Mouse (Mus musculus) forebrain, embryonic 10.5 days (tissue): ENCODE data around the gene Rnd1. TPM values are rescaled to one million over a fixed set of nuclear protein-coding genes. Genes with fewer than 3 reads are reported as not detected.

Source experiments
- DNase-seq: peaks from one replicate; pipeline ENCODE4 v3.0.0-alpha.2; 2017; ENCODE audit warnings: low spot score; ENCODE audit errors: extremely low spot score
- H3K27ac ChIP-seq: fragments of 300-500 bp; sonication (generic); 2 replicates; pipeline ENCODE4 v1.5.1; 2016; ENCODE audit warnings: mild to moderate bottlenecking
- H3K27me3 ChIP-seq: fragments of 300-500 bp; sonication (generic); 2 replicates; pipeline ENCODE4 v1.6.1; 2016; ENCODE audit warnings: mild to moderate bottlenecking; ENCODE audit not compliant: poor library complexity, severe bottlenecking
- H3K36me3 ChIP-seq: fragments of 300-500 bp; sonication (generic); replicated peaks from 2 replicates; pipeline ENCODE4 v1.6.1; 2016; ENCODE audit warnings: mild to moderate bottlenecking, moderate library complexity
- H3K4me1 ChIP-seq: fragments of 300-500 bp; sonication (generic); 2 replicates; pipeline ENCODE4 v1.6.1; 2016
- H3K4me3 ChIP-seq: fragments of 300-500 bp; sonication (generic); 2 replicates; pipeline ENCODE4 v1.5.1; 2016; ENCODE audit warnings: mild to moderate bottlenecking, moderate library complexity
- H3K9me3 ChIP-seq: fragments of 300-500 bp; sonication (generic); 2 replicates; pipeline ENCODE4 v1.6.1; 2016; ENCODE audit warnings: mild to moderate bottlenecking, moderate library complexity
- WGBS: fragments of 180-500 bp; shearing (Covaris S2); methylation state at CpG from one replicate; pipeline ENCODE4 v1.1.7; 2016; 5-methylcytosine and 5-hydroxymethylcytosine counted together
- polyA plus RNA-seq: library from polyadenylated mRNA; unstranded; fragments of >200 nt; fragmentation: Nextera tagmentation; extraction: Ambion mirVana; gene quantifications from 2 replicates; pipeline ENCODE4 v1.2.1, GENCODE M21; 2016

Gene Rnd1
- polyA plus RNA-seq, 1 experiment from 2014 or later, result 1.8 TPM

GRCm38 (mm10) chr15:98631493-98631892 lies 45.8 kb downstream of the Rnd1 start:
- H3K27ac ChIP-seq, result peak overlapping the region; percentile 80
- under 1% methylated on average over 18 of the region's 18 CpGs for WGBS
- H3K9me3 ChIP-seq, result no peaks in the 10 kb centered on the region
- peak; percentile 82 for DNase-seq
- peaks cover 100% of the 10 kb centered on the region for H3K27me3 ChIP-seq
- H3K4me1 ChIP-seq, result peaks cover 85% of the 10 kb centered on the region
- H3K4me3 ChIP-seq, result peak overlapping the region; percentile 87
- no peaks in the 10 kb centered on the region for H3K36me3 ChIP-seq

GRCm38 (mm10) chr15:98630540-98630939 lies 46.7 kb downstream of the Rnd1 start, which contains the start of gene Cacnb3:
Cacnb3 (plus strand) TSS chr15:98630840.
- Histone ChIP-seq H3K27me3 (peaks cover 92% of the 10 kb centered on the region), H3K4me3 (peak within 1 kb of the TSS; percentile 87), H3K36me3 (no peaks in the 10 kb centered on the region), H3K27ac (peak within 1 kb of the TSS; percentile 80), H3K4me1 (peaks cover 84% of the 10 kb centered on the region), H3K9me3 (no peaks in the 10 kb centered on the region)
- DNase-seq, result no peak
- WGBS, result 35% methylated on average over 4 of the region's 4 CpGs

- no peaks in the 10 kb centered on the region for H3K36me3 ChIP-seq
- peak overlapping the region; percentile 74; the same call in 1 of the 2 replicates for H3K27ac ChIP-seq
- H3K4me1 ChIP-seq, result peaks cover 73% of the 10 kb centered on the region
Measured at GRCm38 (mm10) chr15:98629464-98629863, 47.8 kb downstream of the Rnd1 start.

GRCm38 (mm10) chr15:98628589-98629254 lies 48.5 kb downstream of the Rnd1 start:
- peaks cover 66% of the 10 kb centered on the region for H3K4me1 ChIP-seq
- H3K36me3 ChIP-seq, result no peaks in the 10 kb centered on the region
- 8% methylated on average over 20 of the region's 20 CpGs for WGBS
- H3K9me3 ChIP-seq, result no peaks in the 10 kb centered on the region
- peak overlapping the region; percentile 33 for H3K4me3 ChIP-seq
- H3K27me3 ChIP-seq, result peaks cover 83% of the 10 kb centered on the region
- H3K27ac ChIP-seq, result peak overlapping the region; percentile 74
- peak; percentile 50 for DNase-seq

More at GRCm38 (mm10) chr15:98629464-98629863, 47.8 kb downstream of the Rnd1 start:
- Histone ChIP-seq H3K27me3 (peaks cover 87% of the 10 kb centered on the region), H3K9me3 (no peaks in the 10 kb centered on the region), H3K4me3 (peak overlapping the region; percentile 33; the same call in 1 of the 2 replicates)
- no peak for DNase-seq
- WGBS, result 61% methylated on average over 6 of the region's 6 CpGs

GRCm38 (mm10) chr15:98626487-98627212 lies 50.6 kb downstream of the Rnd1 start:
- Histone ChIP-seq H3K4me3 (no peak overlapping the region), H3K36me3 (no peaks in the 10 kb centered on the region), H3K4me1 (peaks cover 60% of the 10 kb centered on the region), H3K27me3 (peaks cover 80% of the 10 kb centered on the region), H3K27ac (no peak overlapping the region), H3K9me3 (no peaks in the 10 kb centered on the region)
- DNase-seq, result no peak
- 75% methylated on average over 7 of the region's 7 CpGs for WGBS

- H3K4me1 ChIP-seq, result peaks cover 55% of the 10 kb centered on the region
- H3K36me3 ChIP-seq, result no peaks in the 10 kb centered on the region
- peaks cover 74% of the 10 kb centered on the region for H3K27me3 ChIP-seq
- 34% methylated on average over 8 of the region's 8 CpGs for WGBS
- no peak for DNase-seq
- H3K9me3 ChIP-seq, result no peaks in the 10 kb centered on the region
- H3K27ac ChIP-seq, result no peak overlapping the region
- H3K4me3 ChIP-seq, result no peak overlapping the region
Measured at GRCm38 (mm10) chr15:98626078-98626477, 51.2 kb downstream of the Rnd1 start.

GRCm38 (mm10) chr15:98623361-98623821 lies 53.9 kb downstream of the Rnd1 start:
- Histone ChIP-seq H3K9me3 (no peaks in the 10 kb centered on the region), H3K27ac (no peak overlapping the region), H3K36me3 (no peaks in the 10 kb centered on the region), H3K27me3 (peaks cover 48% of the 10 kb centered on the region), H3K4me1 (peaks cover 31% of the 10 kb centered on the region), H3K4me3 (no peak overlapping the region)
- no peak for DNase-seq
- WGBS, result 62% methylated on average over 5 of the region's 5 CpGs

- Histone ChIP-seq H3K27ac (no peak overlapping the region), H3K36me3 (no peaks in the 10 kb centered on the region), H3K4me1 (peaks cover 26% of the 10 kb centered on the region), H3K27me3 (peaks cover 45% of the 10 kb centered on the region), H3K4me3 (no peak overlapping the region), H3K9me3 (no peaks in the 10 kb centered on the region)
- DNase-seq, result no peak
- 15% methylated on average over 6 of the region's 6 CpGs for WGBS
Measured at GRCm38 (mm10) chr15:98622721-98623120, 54.5 kb downstream of the Rnd1 start.

- H3K9me3 ChIP-seq, result no peaks in the 10 kb centered on the region
- H3K4me1 ChIP-seq, result peaks cover 29% of the 10 kb centered on the region
- 8% methylated on average over 7 of the region's 7 CpGs for WGBS
- no peak overlapping the region for H3K4me3 ChIP-seq
- H3K27me3 ChIP-seq, result peaks cover 40% of the 10 kb centered on the region
- H3K36me3 ChIP-seq, result no peaks in the 10 kb centered on the region
- no peak for DNase-seq
- H3K27ac ChIP-seq, result no peak overlapping the region
Measured at GRCm38 (mm10) chr15:98622199-98622598, 55.1 kb downstream of the Rnd1 start.

GRCm38 (mm10) chr15:98617176-98617537 lies 60.1 kb downstream of the Rnd1 start:
- Histone ChIP-seq H3K36me3 (no peaks in the 10 kb centered on the region), H3K27me3 (peaks cover 22% of the 10 kb centered on the region), H3K9me3 (no peaks in the 10 kb centered on the region), H3K4me3 (peak overlapping the region; percentile 9; the same call in 1 of the 2 replicates), H3K4me1 (peaks cover 28% of the 10 kb centered on the region), H3K27ac (peak overlapping the region; percentile 3; the same call in 1 of the 2 replicates)
- WGBS, result 2% methylated on average over 12 of the region's 12 CpGs
- DNase-seq, result peak; percentile 83

GRCm38 (mm10) chr15:98616362-98617175 lies 60.7 kb downstream of the Rnd1 start:
- Histone ChIP-seq H3K9me3 (no peaks in the 10 kb centered on the region), H3K27me3 (peaks cover 21% of the 10 kb centered on the region), H3K36me3 (no peaks in the 10 kb centered on the region), H3K4me1 (peaks cover 26% of the 10 kb centered on the region), H3K27ac (peak overlapping the region; percentile 48; the same call in 1 of the 2 replicates), H3K4me3 (peak overlapping the region; percentile 9; the same call in 1 of the 2 replicates)
- no peak for DNase-seq
- WGBS, result 42% methylated on average over 20 of the region's 20 CpGs

- DNase-seq, result no peak
- Histone ChIP-seq H3K9me3 (no peaks in the 10 kb centered on the region), H3K4me3 (no peak overlapping the region), H3K27ac (no peak overlapping the region), H3K4me1 (peaks cover 26% of the 10 kb centered on the region), H3K27me3 (peaks cover 23% of the 10 kb centered on the region), H3K36me3 (no peaks in the 10 kb centered on the region)
- WGBS, result 69% methylated on average over 6 of the region's 6 CpGs
Measured at GRCm38 (mm10) chr15:98615751-98616150, 61.5 kb downstream of the Rnd1 start.
